Mouse (Mus musculus) gastrocnemius, adult 8-10 months (tissue): ENCODE results near the gene Kbtbd4. TPM values are rescaled to one million over a fixed set of nuclear protein-coding genes. Genes with fewer than 3 reads are reported as not detected.

Experiments used
- DNase-seq, 2 experiments: peaks; one replicate each; pipeline ENCODE4 v3.0.0; 2022; ENCODE audit warnings: low spot score in 2 of 2
- total RNA-seq, 4 experiments: library from RNA; stranded (reverse); gene quantifications; 2 replicates each; pipeline ENCODE4 v1.2.4; 2022

The Kbtbd4 gene
- total RNA-seq, 4 experiments from 2014 or later = 17.9 to 24.0 (median 22.6) TPM

GRCm38 (mm10) chr2:90903398-90903797 is 1.1 kb upstream of the Kbtbd4 start:
- DNase-seq = no peak

GRCm38 (mm10) chr2:90904856-90905224 is 300 bp downstream of the Kbtbd4 start:
- no peak for DNase-seq

GRCm38 (mm10) chr2:90906721-90907120 is 2.2 kb downstream of the Kbtbd4 start:
- no peak for DNase-seq

GRCm38 (mm10) chr2:90910861-90911260 is 6.3 kb downstream of the Kbtbd4 start:
- DNase-seq = no peak

GRCm38 (mm10) chr2:90911668-90912067 is 7.1 kb downstream of the Kbtbd4 start:
- DNase-seq = no peak

- DNase-seq = no peak
These were observed 9.1 kb downstream of the Kbtbd4 start for GRCm38 (mm10) chr2:90913671-90914070.

- no peak for DNase-seq
These were observed 11.0 kb downstream of the Kbtbd4 start for GRCm38 (mm10) chr2:90915516-90915915.

GRCm38 (mm10) chr2:90916560-90917232 is 12.2 kb downstream of the Kbtbd4 start:
- no peak for DNase-seq

GRCm38 (mm10) chr2:90917233-90917998 is 12.9 kb downstream of the Kbtbd4 start:
- DNase-seq = peak; percentile 69 to 71

GRCm38 (mm10) chr2:90917999-90918698 is 13.6 kb downstream of the Kbtbd4 start:
- no peak for DNase-seq

GRCm38 (mm10) chr2:90921178-90921577 is 16.6 kb downstream of the Kbtbd4 start:
- DNase-seq = no peak

- no peak for DNase-seq
These were observed 18.1 kb downstream of the Kbtbd4 start for GRCm38 (mm10) chr2:90922636-90923035.

- DNase-seq = no peak
These were observed 24.0 kb downstream of the Kbtbd4 start for GRCm38 (mm10) chr2:90928566-90928965.

GRCm38 (mm10) chr2:90931829-90932228 is 27.3 kb downstream of the Kbtbd4 start:
- no peak for DNase-seq

- DNase-seq = no peak
These were observed 27.7 kb downstream of the Kbtbd4 start for GRCm38 (mm10) chr2:90932273-90932672.

GRCm38 (mm10) chr2:90938362-90938761 is 33.8 kb downstream of the Kbtbd4 start:
- DNase-seq = no peak

GRCm38 (mm10) chr2:90939750-90940149 is 35.2 kb downstream of the Kbtbd4 start:
- DNase-seq = no peak

- DNase-seq = peak; percentile 70 to 75
These were observed 36.0 kb downstream of the Kbtbd4 start, which contains the start of gene Celf1 for GRCm38 (mm10) chr2:90940233-90941229. Gene Celf1 (plus strand): TSS chr2:90940382.

GRCm38 (mm10) chr2:90941744-90942143 is 37.2 kb downstream of the Kbtbd4 start:
- DNase-seq = no peak

GRCm38 (mm10) chr2:90950149-90950548 is 45.6 kb downstream of the Kbtbd4 start:
- no peak for DNase-seq
